Mouse (Mus musculus) embryo, embryonic 11.5 days (tissue): ENCODE data around the gene Olfr402.
"Not testable (repeated sequence)": the region's sequence is repeated elsewhere in the genome, so short reads cannot be mapped to it uniquely, and the experiment has no call there.

ENCODE experiments used
- DNase-seq: peaks from one replicate; pipeline ENCODE4 v3.0.0-alpha.2; 2012; ENCODE audit warnings: low read depth, low spot score

Gene Olfr402

DNA sequence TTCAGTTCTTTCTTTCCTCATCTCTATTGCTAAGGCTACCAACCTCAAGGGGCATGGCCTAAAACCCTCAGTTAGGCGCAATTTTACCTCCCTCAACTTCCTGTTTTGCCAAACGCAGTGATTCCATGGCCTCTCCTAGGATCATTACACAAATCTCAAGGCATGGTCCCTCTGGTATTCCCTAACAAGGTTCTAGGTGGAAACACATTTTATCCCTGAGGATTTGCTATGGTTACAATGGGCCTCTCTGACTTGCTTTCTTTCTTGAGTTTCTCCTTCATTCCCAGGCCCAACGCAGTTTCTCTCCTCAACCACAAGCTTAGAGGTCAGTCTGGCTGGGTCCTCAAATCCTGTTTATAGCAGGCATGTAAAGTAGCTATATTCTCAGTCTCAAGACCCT lies at the start of gene Olfr402:
Gene Olfr402, plus strand, starts transcription at position 301 of the 400 bp plus-strand sequence.
- no peak for DNase-seq

DNA sequence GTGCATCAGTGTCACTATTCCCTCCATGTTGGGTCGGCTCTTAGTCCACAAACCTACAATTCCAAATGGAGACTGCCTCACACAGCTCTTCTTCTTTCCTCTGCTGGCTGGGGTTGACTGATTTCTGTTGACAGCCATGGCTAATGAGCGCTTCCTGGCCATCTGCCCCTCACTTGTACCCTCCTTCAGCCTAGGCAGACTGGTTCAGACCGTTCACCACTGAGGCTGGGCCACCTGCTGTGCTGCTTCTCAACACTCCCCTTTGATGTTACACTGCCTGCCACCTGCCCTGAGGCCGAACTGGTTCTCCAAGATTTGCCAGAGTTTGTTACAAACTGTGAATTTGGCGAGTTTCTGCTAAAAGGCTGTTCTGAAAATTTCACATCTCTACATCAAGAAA lies 48.3 kb upstream of the Olfr402 start:
- DNase-seq, result no peak

DNA sequence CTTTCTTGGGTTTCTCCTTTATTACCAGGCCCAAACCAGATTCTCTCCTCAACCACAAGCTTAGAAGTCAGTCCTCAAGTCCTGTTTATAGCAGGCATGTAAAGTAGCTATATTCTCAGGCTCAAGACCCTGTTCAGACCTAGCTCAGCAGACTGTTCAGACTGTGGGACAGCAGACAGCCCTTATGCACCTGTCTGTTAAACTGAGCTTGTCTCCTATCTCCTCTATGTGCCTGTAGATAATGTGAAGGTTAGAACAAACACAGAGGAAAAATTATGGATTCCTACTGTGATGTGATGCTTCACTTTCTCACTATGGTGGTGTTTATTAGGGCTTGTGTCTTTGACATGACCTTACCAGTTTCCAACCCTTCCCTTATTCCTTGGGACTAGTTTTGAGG lies 39.9 kb upstream of the Olfr402 start, which contains the start of gene Olfr401:
Gene Olfr401, plus strand, starts transcription at position 301 of the 400 bp plus-strand sequence.
- DNase-seq, result no peak

DNA sequence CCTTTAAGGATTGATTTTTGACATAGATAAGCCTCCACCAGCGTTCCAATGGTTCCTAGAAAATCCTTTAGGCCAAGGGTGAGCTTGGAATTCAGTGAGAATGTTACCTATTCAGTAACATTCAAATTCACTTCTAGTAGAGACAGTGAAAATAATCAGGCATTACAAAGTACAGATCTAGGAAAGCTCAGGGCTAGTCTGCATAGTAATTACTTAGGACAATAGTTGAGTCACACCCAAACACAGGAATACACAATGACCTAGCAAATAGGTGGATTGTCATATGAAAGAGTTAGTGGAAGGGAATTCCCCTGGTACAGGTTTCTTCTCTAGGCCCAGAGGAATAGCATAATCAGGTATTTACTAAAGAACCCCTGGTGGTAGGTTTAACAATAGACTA lies 13.3 kb upstream of the Olfr402 start:
- DNase-seq, result not testable (repeated sequence)

DNA sequence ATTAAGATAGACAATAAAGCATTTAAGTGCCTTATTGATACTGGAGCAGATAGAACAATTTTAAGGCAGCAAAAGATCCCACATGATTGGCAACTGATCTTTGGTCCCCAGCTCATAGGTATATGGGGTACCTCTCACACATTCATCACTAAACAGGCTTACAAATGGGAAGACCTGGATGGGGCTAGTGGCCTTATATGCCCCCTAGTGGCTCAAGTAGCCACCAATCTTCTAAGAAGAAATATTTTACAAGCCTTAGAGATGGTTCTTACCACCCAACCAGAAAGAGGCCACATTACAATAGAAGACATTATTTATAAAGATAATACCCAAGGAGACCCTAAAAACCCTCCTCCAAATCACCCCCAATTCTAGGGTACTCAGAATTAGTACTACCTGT lies 7.5 kb upstream of the Olfr402 start:
- no peak for DNase-seq

DNA sequence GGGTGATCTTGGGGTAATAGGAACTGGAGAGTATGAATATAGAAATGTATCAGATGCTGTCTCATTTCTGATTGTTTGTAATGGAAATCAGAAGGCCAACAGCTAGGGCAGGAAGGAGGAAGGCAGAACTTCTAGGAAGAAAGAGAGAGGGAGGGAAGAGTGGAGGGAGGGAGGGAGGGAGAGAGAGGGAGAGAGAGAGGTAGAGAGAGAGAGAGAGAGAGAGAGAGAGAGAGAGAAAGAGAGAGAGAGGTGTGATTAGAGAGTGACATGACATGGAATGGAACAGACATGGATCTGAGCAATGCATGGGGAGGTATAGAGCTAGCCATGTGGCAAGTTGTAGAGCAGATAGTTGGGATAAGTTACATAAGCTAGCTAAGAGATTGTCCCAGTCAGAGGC lies 15.4 kb downstream of the Olfr402 start:
- DNase-seq, result no peak

DNA sequence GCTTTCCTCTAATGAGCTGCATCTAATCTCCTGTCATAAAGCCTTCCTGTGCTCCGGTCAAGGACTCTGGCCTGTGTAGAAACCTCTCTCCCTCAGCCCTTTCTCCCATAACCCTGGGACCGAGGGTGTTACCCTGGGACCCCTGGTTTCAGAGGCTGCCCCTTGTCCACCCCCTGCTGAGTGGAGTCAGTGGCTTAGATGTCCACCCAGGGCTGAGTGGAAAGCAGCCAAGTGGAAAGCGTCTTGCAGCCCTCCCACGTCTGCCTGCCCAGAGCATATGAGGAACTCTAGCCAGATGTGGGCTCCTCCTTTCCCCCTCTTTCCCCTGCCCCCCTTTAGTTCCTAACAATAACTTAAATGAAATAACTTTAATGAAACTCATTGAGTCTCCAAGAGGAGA lies 29.8 kb downstream of the Olfr402 start:
- DNase-seq, result no peak

DNA sequence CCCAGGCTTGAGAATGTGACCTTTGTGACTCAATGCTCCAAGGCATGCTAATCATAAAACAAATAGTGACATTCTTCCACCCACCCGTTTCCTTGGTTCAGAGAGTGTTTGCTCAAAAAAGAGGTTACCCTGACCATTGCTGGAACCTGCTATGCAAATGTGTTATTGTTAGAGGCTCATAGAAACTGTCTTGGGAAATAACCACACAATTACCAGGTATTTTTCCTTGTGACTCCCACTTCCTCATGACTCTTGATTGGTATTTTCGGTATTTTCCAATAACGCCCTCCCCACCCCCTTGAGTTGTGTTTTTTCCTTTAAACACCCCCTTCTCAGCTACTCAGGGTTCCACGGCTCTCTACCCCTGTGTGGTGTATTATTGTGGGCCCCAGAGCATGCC lies 30.4 kb downstream of the Olfr402 start:
- no peak for DNase-seq

DNA sequence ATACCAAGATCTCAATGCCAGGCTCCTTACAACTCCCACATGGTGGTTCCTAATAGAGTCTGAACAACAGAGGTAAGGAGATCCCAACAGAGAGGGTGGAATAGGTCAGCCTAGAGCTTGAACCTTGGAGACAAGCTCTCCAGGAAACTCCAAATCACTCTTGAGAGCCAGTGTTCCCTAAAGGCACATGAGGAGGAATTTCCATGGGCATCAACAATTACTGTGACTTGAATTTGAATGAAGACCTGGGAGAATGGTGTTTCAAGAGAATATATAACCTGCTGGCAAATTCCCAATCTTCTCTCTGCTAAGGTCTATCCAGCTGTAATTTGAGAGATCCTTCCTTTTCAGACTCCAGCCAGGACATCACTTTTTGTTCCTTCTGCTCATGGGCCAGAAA lies 32.6 kb downstream of the Olfr402 start, which contains the start of gene Olfr403:
Gene Olfr403, plus strand, starts transcription at position 301 of the 400 bp plus-strand sequence.
- DNase-seq, result no peak
